ENCODE assay signal across 8 mouse cellular contexts in genomic region chr2:168954376-168954775, GRCm38 (mm10). TPM values are rescaled to one million over a fixed set of nuclear protein-coding genes. Genes with fewer than 3 reads are reported as not detected.
DNase-seq lines count a peak whose midpoint lies in the region; ATAC-seq lines count a peak whose summit lies in the region.

No protein-coding gene starts in this region.

- peaks cover 19% of the 10 kb centered on the region for H3K4me1 ChIP-seq in forebrain, embryonic 12.5 days
- H3K4me1 ChIP-seq in limb, embryonic 13.5 days: peaks cover 18% of the 10 kb centered on the region
- H3K4me1 ChIP-seq in neural tube, embryonic 13.5 days (replicated peaks): peaks cover 35% of the 10 kb centered on the region

- H3K9me3 ChIP-seq in forebrain, embryonic 12.5 days: no peaks in the 10 kb centered on the region
- H3K9me3 ChIP-seq in limb, embryonic 13.5 days: no peaks in the 10 kb centered on the region
- H3K9me3 ChIP-seq in neural tube, embryonic 13.5 days: no peaks in the 10 kb centered on the region

- peak overlapping the region; percentile 93 for H3K9ac ChIP-seq in forebrain, embryonic 12.5 days
- peak overlapping the region; percentile 94 for H3K9ac ChIP-seq in limb, embryonic 13.5 days
- H3K9ac ChIP-seq in neural tube, embryonic 13.5 days: peak overlapping the region; percentile 94

- ATAC-seq in forebrain, embryonic 12.5 days (ENCODE audit: low FRiP score): no peak; the same call in 1 of the 2 replicates
- ATAC-seq in limb, embryonic 13.5 days (ENCODE audit: low FRiP score, low read depth): no peak; the same call in 1 of the 2 replicates
- peak; percentile 2; the same call in 1 of the 2 replicates for ATAC-seq in neural tube, embryonic 13.5 days (ENCODE audit: low read depth)

- H3K36me3 ChIP-seq in forebrain, embryonic 12.5 days (replicated peaks): peaks cover 20% of the 10 kb centered on the region
- peaks cover 34% of the 10 kb centered on the region for H3K36me3 ChIP-seq in limb, embryonic 13.5 days
- H3K36me3 ChIP-seq in neural tube, embryonic 13.5 days: peaks cover 22% of the 10 kb centered on the region

- no peak overlapping the region for H3K27ac ChIP-seq in forebrain, embryonic 12.5 days
- H3K27ac ChIP-seq in limb, embryonic 13.5 days: peak overlapping the region; percentile 84; the same call in 1 of the 2 replicates
- H3K27ac ChIP-seq in neural tube, embryonic 13.5 days (replicated peaks): peak overlapping the region; percentile 87; the same call in 1 of the 2 replicates

- peak; percentile 23 for DNase-seq in embryo, embryonic 10.5 days (ENCODE audit: low spot score)
- no peak for DNase-seq in embryo, embryonic 9.5 days (ENCODE audit: extremely low spot score)
- DNase-seq in 416B (ENCODE audit: low read depth): peak; percentile 21
- no peak for DNase-seq in urinary bladder, postnatal 36 days (ENCODE audit: low spot score in 2 of 2)
- no peak for DNase-seq in thymus, postnatal 4 days

- 10% methylated on average over 8 of the region's 8 CpGs for WGBS in forebrain, embryonic 12.5 days
- WGBS in limb, embryonic 13.5 days: 3% methylated on average over 8 of the region's 8 CpGs
- 8% methylated on average over 8 of the region's 8 CpGs for WGBS in neural tube, embryonic 13.5 days

- H3K4me3 ChIP-seq in forebrain, embryonic 12.5 days (replicated peaks): peak overlapping the region; percentile 80
- H3K4me3 ChIP-seq in limb, embryonic 13.5 days: peak overlapping the region; percentile 92
- H3K4me3 ChIP-seq in neural tube, embryonic 13.5 days: peak overlapping the region; percentile 88

- no peaks in the 10 kb centered on the region for H3K27me3 ChIP-seq in forebrain, embryonic 12.5 days
- no peaks in the 10 kb centered on the region for H3K27me3 ChIP-seq in limb, embryonic 13.5 days
- no peaks in the 10 kb centered on the region for H3K27me3 ChIP-seq in neural tube, embryonic 13.5 days

- H3K4me2 ChIP-seq in forebrain, embryonic 12.5 days: peak overlapping the region; percentile 98
- H3K4me2 ChIP-seq in limb, embryonic 13.5 days (replicated peaks): peak overlapping the region; percentile 81
- peak overlapping the region; percentile 98 for H3K4me2 ChIP-seq in neural tube, embryonic 13.5 days

RNA-seq across cellular contexts. Expression of gene Zfp64, which starts 1.0 kb away (rescaled TPM):
- polyA plus RNA-seq in forebrain, embryonic 12.5 days (2016; fragmentation: Nextera tagmentation; extraction: Ambion mirVana): 35.5 and 38.0 TPM in 2 replicates
- polyA plus RNA-seq in limb, embryonic 13.5 days (2015; fragmentation: Nextera tagmentation; extraction: Ambion mirVana): 52.3 and 53.4 TPM in 2 replicates
- 23.9 and 25.1 TPM in 2 replicates for polyA plus RNA-seq in neural tube, embryonic 13.5 days (2015; fragmentation: Nextera tagmentation; extraction: Ambion mirVana)

Comparison
In these comparisons a context has a peak if more than half of its experiments do, and no peak if none do; other contexts are left out.
1. DNase-seq: peak in embryo, embryonic 10.5 days (single experiment) and 416B (single experiment); none in embryo, embryonic 9.5 days (single experiment), urinary bladder, postnatal 36 days (0 of 2) and thymus, postnatal 4 days (single experiment).
2. Peak in every context shown above with its lines, with median percentiles within 50 percentile points of each other: H3K4me2 ChIP-seq, H3K4me3 ChIP-seq and H3K9ac ChIP-seq.